Mouse (Mus musculus): ENCODE data around the gene Prss33.

Prss33 gene

GRCm38 (mm10) chr17:23825591-23825990 is 10.3 kb downstream of the Prss33 start:
- DNase-seq (ENCODE audit: low spot score): no peak

- DNase-seq (ENCODE audit: low spot score): no peak
Observed at GRCm38 (mm10) chr17:23823614-23824013, 12.2 kb downstream of the Prss33 start.

DNA sequence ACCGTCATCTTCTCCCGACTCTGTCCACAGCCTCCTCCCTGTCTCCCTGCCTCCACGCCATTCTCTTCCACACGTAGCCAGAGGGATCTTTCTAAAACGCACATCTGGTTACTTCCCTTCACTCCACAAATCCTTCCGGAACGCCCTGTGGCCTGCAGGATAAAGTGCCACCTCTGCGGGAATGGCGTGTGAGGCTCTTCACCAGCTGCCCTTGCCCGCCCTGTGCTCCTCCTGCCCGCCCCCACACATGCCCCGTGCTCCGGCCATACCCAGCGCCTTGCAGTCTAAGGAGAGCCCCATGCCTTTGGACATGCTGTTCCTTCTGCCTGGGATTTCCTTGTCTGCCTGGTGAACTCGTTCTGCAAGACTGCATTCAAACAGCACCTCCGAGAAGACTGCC is 12.8 kb downstream of the Prss33 start:
- no peak for DNase-seq (ENCODE audit: low spot score)

GRCm38 (mm10) chr17:23822094-23822493 is 13.8 kb downstream of the Prss33 start:
- no peak for DNase-seq (ENCODE audit: low spot score)

- DNase-seq (ENCODE audit: low spot score): no peak
Observed at GRCm38 (mm10) chr17:23820731-23821130, 15.1 kb downstream of the Prss33 start.

GRCm38 (mm10) chr17:23819235-23819634 is 16.6 kb downstream of the Prss33 start:
- no peak for DNase-seq (ENCODE audit: low spot score)

DNA sequence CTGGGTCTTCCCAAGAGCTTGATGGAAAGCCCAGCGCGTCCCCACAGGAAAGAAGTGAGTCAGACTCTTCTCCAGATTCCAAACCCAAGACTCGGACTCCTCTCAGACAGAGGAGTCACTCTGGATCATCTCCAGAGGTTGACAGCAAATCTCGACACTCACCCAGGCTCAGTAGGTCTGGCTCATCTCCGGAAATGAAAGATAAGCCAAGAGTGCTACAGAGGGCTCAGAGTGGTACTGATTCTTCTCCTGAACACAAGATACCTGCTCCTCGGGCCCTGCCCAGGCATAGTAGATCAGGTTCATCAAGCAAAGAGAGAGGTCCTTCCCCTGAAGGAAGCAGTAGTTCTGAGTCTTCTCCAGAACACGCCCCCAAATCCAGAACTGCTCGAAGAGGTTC is 17.3 kb downstream of the Prss33 start:
- no peak for DNase-seq (ENCODE audit: low spot score)

DNA sequence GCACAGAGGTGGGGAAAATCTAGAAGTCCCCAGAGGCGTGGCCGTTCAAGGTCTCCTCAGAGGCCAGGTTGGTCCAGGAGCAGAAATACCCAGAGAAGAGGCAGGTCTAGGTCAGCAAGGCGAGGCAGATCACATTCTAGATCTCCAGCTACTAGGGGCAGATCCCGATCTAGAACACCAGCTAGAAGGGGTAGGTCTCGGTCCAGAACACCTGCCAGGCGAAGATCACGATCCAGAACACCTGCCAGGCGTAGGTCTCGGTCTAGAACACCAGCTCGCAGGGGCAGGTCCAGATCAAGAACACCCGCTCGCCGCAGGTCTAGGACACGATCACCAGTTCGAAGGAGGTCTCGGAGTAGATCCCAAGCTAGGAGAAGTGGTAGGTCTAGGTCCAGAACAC is 20.2 kb downstream of the Prss33 start:
- no peak for DNase-seq (ENCODE audit: low spot score)

DNA sequence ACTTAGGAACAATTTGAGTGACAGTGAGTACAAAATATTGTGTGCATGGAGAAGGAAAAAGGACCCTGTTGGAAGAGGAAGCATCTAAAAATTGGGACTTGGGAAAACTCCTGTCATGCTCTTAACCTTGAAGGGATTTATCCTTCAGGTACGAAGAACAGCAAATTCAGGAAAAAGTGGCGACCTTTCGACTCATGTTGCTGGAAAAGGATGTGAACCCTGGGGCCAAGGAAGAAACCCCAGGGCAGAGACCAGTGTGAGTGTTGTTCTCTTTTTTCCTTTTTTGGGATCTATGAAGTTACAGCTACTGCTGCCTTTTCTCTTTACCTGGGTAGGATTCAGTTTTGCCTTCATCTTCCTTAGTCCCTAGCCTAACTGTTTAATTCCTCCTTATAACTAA is 27.9 kb downstream of the Prss33 start:
- no peak for DNase-seq (ENCODE audit: low spot score)

GRCm38 (mm10) chr17:23806867-23807266 is 29.0 kb downstream of the Prss33 start:
- no peak for DNase-seq (ENCODE audit: low spot score)

- DNase-seq (ENCODE audit: low spot score): no peak
Observed at GRCm38 (mm10) chr17:23804426-23805085, 31.3 kb downstream of the Prss33 start.

GRCm38 (mm10) chr17:23803366-23804041 is 32.4 kb downstream of the Prss33 start:
- DNase-seq (ENCODE audit: low spot score): peak; percentile 88

GRCm38 (mm10) chr17:23802746-23803365 is 33.0 kb downstream of the Prss33 start:
- DNase-seq (ENCODE audit: low spot score): peak; percentile 99

- no peak for DNase-seq (ENCODE audit: low spot score)
Observed at GRCm38 (mm10) chr17:23801627-23802026, 34.2 kb downstream of the Prss33 start.

DNA sequence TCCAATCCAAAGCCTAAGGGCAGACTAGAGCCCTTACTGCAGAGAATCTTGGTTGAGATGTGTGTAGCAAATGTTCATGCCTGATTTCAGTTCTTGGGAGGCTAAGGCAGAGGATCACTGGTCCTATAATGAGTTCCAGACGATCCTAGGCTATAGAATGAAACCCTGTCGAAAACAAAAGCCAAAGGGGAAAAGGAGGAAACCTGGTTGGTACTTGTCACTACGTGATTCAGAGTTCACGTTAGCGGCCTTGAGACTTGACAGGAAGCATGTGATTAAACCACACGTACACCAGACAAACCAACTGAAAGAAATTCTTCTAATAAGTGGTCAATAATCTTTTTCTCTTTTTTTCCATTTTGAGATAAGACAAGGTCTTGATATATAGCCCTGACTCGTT is 38.5 kb downstream of the Prss33 start:
- DNase-seq (ENCODE audit: low spot score): no peak

DNA sequence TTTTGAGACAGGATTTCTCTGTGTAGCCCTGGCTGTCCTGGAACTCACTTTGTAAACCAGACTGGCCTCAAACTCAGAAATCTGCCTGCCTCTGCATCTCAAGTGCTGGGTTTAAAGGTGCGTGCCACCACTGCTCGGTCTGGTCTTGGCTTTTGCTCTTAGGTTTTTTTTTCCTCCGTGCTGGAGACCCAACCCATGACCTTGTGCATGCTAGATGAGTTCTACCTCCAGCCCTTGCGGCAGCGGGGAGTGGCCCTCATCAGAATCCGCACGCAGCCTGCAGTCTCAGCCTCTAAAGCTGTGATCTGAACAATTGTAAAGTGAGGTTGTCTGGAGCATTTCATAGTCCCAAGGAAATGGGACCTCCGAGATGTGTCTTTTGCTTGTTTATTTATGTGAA is 40.5 kb downstream of the Prss33 start:
- DNase-seq (ENCODE audit: low spot score): no peak

- DNase-seq (ENCODE audit: low spot score): no peak
Observed at GRCm38 (mm10) chr17:23791079-23791357, 44.8 kb downstream of the Prss33 start.

DNA sequence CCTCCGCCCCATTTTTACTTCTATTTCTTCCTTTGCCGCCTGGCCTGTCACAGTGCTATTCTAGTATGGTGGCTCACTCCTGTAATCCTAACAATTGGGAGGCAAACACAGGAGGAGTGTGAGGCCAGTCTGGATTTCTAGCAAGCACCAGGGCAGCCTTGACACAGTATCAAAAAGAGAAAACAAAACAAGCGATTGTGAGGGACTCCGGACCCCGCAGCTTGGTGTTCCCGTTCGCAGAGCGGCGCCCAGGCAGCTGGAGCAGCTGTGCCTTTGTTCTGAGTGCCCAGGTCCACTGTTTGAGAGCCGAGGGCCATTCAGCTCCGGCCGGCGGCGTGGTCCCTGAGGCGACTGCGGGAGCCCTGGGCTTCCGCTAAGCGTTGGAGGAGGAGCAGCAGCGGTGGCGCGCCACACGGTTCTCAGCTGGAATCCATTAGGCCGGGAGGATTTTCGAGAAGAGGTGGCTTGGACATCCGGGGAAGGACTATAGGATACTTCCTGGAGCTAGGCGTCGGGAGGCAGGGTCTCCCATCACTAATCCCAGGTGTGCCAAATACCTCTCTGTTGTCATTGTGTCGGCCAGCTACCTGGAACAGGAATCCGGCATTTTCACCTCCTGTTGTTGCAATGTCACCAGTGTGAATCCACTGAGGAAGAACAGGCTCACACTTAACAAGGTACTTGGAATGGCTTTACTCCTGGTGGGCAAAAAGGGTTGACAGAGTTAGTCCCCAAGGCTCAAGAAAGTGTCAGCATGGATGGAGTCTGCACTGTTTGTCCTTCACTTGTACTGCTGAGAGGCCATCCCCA is 45.4 kb downstream of the Prss33 start, which contains the start of gene Srrm2:
Gene Srrm2 (plus strand): TSS at position 264 of the 810 bp plus-strand sequence.
- DNase-seq (ENCODE audit: low spot score): peak; percentile 76

DNA sequence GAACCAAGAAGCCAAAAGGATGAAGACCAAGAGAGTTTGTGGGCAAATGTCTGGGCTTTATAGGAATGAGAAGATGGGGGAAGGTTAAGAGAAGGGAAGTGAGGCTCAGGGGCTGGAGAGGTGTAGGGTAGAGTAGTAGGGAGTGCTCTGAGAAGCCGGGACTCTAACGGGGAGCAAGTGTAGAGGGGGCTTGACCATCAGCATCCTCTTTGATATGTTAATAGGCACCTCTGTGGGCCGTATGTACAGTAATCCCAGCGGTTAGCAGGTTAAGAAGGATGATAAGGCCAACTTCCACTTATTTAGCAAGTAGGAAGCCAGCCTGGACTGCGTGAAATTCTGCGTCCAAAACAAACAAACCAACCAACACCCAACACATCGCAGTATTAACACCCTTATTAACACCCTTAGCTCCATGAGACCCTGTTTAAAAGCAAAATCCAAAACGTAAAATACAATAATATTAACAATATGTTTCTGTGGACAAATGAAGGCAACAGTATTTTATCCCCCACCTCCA is 46.0 kb downstream of the Prss33 start:
- no peak for DNase-seq (ENCODE audit: low spot score)

- DNase-seq (ENCODE audit: low spot score): no peak
Observed at GRCm38 (mm10) chr17:23788973-23789372, 46.9 kb downstream of the Prss33 start.

- DNase-seq (ENCODE audit: low spot score): peak; percentile 59
Observed at GRCm38 (mm10) chr17:23786510-23786931, 49.3 kb downstream of the Prss33 start.

Measured in retina, embryonic 14.5 days (tissue).